Mouse (Mus musculus) liver, embryonic 12.5 days (tissue): ENCODE results near the gene Iqsec1. TPM values are rescaled to one million over a fixed set of nuclear protein-coding genes. Genes with fewer than 3 reads are reported as not detected.

Source experiments
- ATAC-seq: fragments of 200-750 bp; cut with Nextera tagmentation; 2 replicates; pipeline ENCODE4 v1.8.0; 2017; ENCODE audit warnings: moderate number of reproducible peaks, mild to moderate bottlenecking, moderate library complexity
- H3K27ac ChIP-seq: fragments of 300-500 bp; sonication (generic); 2 replicates; pipeline ENCODE4 v1.5.1; 2016; ENCODE audit warnings: mild to moderate bottlenecking
- H3K27me3 ChIP-seq: fragments of 300-500 bp; sonication (generic); replicated peaks from 2 replicates; pipeline ENCODE4 v1.6.1; 2016; ENCODE audit warnings: mild to moderate bottlenecking, moderate library complexity
- H3K36me3 ChIP-seq: fragments of 300-500 bp; sonication (generic); 2 replicates; pipeline ENCODE4 v1.6.1; 2016; ENCODE audit warnings: mild to moderate bottlenecking, moderate library complexity
- H3K4me1 ChIP-seq: fragments of 300-500 bp; sonication (generic); 2 replicates; pipeline ENCODE4 v1.6.1; 2016
- H3K4me2 ChIP-seq: fragments of 300-500 bp; sonication (generic); 2 replicates; pipeline ENCODE4 v1.6.1; 2016; ENCODE audit warnings: mild to moderate bottlenecking, moderate library complexity
- H3K4me3 ChIP-seq: fragments of 300-500 bp; sonication (generic); 2 replicates; pipeline ENCODE4 v1.5.1; 2016; ENCODE audit warnings: mild to moderate bottlenecking, moderate library complexity
- H3K9ac ChIP-seq: fragments of 300-500 bp; sonication (generic); 2 replicates; pipeline ENCODE4 v1.6.1; 2016; ENCODE audit warnings: mild to moderate bottlenecking, moderate library complexity
- H3K9me3 ChIP-seq: fragments of 300-500 bp; sonication (generic); replicated peaks from 2 replicates; pipeline ENCODE4 v1.6.1; 2016; ENCODE audit warnings: mild to moderate bottlenecking, moderate library complexity
- WGBS: fragments of 180-500 bp; shearing (Covaris S2); methylation state at CpG from one replicate; pipeline ENCODE4 v1.1.7; 2016; ENCODE audit not compliant: insufficient replicate concordance; 5-methylcytosine and 5-hydroxymethylcytosine counted together
- polyA plus RNA-seq: library from polyadenylated mRNA; unstranded; fragments of >200 nt; fragmentation: Nextera tagmentation; extraction: Ambion mirVana; gene quantifications from 2 replicates; pipeline ENCODE4 v1.2.1, GENCODE M21; 2016

Gene Iqsec1
- polyA plus RNA-seq, 1 experiment from 2014 or later = 3.9 TPM

DNA sequence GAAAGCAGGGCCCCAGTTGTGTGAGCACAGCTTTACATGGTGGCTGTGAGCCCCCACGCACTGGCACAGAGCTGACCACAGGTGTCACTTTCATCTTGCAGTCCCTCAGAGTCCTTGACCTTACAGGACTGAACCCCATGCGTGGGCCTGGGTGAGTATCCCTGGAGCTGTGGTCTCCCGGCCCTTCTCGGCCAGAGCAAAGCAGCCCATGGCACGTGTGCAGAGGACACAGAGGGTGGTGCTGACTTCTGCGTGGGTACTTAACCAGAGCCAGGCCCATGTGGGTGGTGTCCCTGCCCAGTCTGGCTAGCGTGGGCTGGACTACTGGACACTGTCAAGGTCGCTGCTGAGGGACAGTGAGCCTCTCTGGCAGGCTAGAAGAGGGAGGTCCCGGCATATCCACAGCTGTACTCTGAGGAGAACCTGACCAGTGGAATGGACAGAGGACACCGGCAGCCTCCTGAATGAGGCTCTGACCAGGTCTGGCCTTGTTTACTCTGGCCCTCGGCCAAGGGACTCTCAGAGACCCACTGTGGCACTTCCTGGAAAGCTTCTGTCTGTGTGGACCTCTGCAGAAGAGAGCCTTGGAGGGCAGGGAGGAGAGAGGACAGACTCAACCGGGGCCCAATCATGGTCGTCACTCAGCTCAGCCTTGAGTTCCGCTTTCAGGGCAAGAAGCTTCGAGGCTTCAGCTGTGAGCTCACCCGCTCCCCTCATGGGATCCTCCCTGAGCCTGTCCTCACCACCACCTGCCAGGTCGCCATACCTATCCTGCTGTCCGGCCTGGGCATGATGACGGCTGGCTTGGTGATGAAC lies 369.5 kb downstream of the Iqsec1 start:
- H3K4me2 ChIP-seq = peak overlapping the region; percentile 83
- ATAC-seq = peak; percentile 11; the same call in 1 of the 2 replicates

DNA sequence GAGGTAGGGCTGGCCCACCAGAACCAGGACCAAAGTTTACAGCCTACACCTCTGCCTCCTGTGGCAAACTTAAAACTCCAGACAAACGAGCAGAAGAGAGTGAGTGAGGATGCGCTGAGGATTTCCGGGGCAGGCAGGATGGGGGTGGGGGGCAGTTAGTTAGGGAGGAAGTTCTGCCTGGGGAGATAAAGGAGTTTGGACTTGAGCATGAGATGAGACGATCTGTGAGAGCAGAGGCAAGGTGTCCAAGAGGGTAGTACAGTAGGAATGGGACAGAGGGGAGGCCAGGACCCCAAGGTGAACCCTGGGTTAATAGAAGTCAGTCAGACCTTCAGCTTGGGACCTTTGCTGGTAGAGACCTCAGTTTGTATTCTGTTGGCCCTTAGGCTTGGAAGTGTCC lies 370.2 kb downstream of the Iqsec1 start:
- Histone ChIP-seq H3K9ac (peak overlapping the region; percentile 89), H3K4me3 (peak overlapping the region; percentile 68)
- 16% methylated on average over 4 of the region's 4 CpGs for WGBS

More for the DNA sequence above, 369.5 kb downstream of the Iqsec1 start:
- Histone ChIP-seq H3K4me3 (peak overlapping the region; percentile 68), H3K27me3 (no peaks in the 10 kb centered on the region), H3K9me3 (no peaks in the 10 kb centered on the region), H3K9ac (peak overlapping the region; percentile 89), H3K27ac (peak overlapping the region; percentile 99), H3K4me1 (peaks cover 96% of the 10 kb centered on the region), H3K36me3 (0 out of 2 replicates have a peak, but pooled peaks cover 3% of the 10 kb centered on the region)
- 26% methylated on average over 19 of the region's 19 CpGs for WGBS

DNA sequence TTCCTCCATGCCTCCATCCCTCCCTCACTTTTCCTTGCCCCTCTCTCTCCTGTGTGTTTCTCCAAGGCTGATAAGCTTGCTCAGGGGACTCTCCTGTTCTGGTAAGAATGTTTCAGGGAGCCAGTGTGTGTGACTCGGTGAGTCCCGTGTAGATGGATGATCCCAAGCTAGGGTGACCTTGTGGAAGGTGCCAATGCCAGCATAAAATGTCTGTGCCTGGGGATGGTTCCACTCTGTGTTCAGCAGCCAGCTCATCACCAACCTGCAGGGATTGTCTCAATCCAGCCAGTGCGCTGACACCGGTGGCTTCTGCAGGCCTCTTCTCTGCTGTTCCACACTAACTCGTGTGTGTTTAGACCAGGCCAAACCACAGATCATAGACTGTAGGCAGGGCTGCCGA lies 372.0 kb downstream of the Iqsec1 start:
- Histone ChIP-seq H3K9ac (no peak overlapping the region), H3K9me3 (no peaks in the 10 kb centered on the region), H3K4me1 (peaks cover 82% of the 10 kb centered on the region), H3K27ac (peak overlapping the region; percentile 99), H3K4me2 (peak overlapping the region; percentile 83; the same call in 1 of the 2 replicates), H3K4me3 (no peak overlapping the region), H3K27me3 (no peaks in the 10 kb centered on the region), H3K36me3 (0 out of 2 replicates have a peak, but pooled peaks cover 3% of the 10 kb centered on the region)
- no peak for ATAC-seq
- WGBS = 62% methylated on average over 6 of the region's 6 CpGs

More for the DNA sequence above, 370.2 kb downstream of the Iqsec1 start:
- peak; percentile 30; the same call in 1 of the 2 replicates for ATAC-seq
- Histone ChIP-seq H3K27me3 (no peaks in the 10 kb centered on the region), H3K9me3 (no peaks in the 10 kb centered on the region), H3K4me1 (peaks cover 94% of the 10 kb centered on the region), H3K4me2 (peak overlapping the region; percentile 83), H3K36me3 (0 out of 2 replicates have a peak, but pooled peaks cover 3% of the 10 kb centered on the region), H3K27ac (peak overlapping the region; percentile 99)

DNA sequence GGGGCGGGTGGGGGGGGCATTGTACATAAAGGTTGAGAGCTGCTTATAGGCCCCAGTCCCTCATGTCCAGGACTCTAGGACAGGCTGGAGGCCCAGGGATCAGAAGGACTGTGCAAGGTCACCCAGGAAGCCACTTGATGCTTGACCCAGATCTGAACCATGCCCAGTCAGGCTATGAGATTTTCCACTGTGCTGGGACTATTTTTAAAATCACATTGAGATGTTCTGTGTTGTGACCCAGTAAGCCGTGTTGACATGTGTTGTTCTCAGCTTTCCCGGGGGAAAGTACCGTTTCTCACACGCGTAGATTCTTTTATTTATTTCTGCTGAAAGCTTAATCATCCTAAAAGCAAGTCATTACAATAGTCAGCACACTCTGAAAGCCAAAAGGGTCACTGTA lies 372.5 kb downstream of the Iqsec1 start:
- H3K4me3 ChIP-seq = no peak overlapping the region
- 0 out of 2 replicates have a peak, but pooled peaks cover under 1% of the 10 kb centered on the region for H3K36me3 ChIP-seq
- no peaks in the 10 kb centered on the region for H3K27me3 ChIP-seq
- H3K27ac ChIP-seq = peak overlapping the region; percentile 99
- H3K9ac ChIP-seq = no peak overlapping the region
- H3K9me3 ChIP-seq = no peaks in the 10 kb centered on the region
- peaks cover 81% of the 10 kb centered on the region for H3K4me1 ChIP-seq
- 87% methylated on average over 6 of the region's 6 CpGs for WGBS
- ATAC-seq = no peak
- no peak overlapping the region for H3K4me2 ChIP-seq

DNA sequence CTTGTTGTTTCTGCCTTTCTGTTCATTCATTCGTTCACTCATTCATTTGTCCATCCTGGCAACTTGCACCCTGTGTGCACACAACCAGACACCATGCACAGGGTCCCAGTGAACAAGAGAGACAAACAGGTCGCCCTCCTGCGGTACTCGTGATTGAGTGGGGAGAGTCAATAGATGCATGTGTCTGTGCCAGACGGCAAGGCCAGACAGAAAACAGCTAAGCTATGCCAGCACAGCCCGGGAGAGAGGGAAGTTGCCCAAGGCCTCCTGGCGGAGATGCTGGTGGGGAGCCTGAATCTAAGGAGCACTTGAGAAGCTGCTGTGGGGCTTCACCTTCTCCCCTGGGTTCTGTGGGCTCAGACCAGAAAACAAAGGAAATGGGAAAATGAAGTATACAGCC lies 373.1 kb downstream of the Iqsec1 start:
- WGBS = 81% methylated on average over 7 of the region's 7 CpGs
- peaks cover 81% of the 10 kb centered on the region for H3K4me1 ChIP-seq
- H3K27me3 ChIP-seq = no peaks in the 10 kb centered on the region
- H3K4me2 ChIP-seq = no peak overlapping the region
- H3K4me3 ChIP-seq = no peak overlapping the region
- no peaks in the 10 kb centered on the region for H3K36me3 ChIP-seq
- H3K9me3 ChIP-seq = no peaks in the 10 kb centered on the region
- peak overlapping the region; percentile 38; the same call in 1 of the 2 replicates for H3K27ac ChIP-seq
- H3K9ac ChIP-seq = no peak overlapping the region
- no peak for ATAC-seq

DNA sequence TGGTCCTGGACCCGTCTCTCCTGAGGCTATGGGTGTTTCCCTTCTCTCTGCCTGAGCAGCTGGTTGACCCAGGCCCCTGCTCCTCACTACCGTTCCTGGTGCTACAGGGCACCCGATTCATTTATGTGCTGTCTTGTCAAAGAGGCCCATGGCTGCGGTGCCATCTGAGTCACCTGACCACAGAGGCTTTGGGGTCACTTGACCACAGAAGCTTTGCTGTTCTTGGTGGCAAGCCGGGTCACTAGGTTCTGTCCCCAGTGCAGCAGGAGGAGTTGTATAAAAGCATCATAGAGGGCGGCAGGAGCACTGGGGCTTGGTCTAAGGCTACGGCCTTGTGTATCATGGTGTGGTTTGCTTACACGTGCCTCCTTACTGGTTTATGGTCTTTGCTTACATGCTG lies 375.2 kb downstream of the Iqsec1 start:
- Histone ChIP-seq H3K36me3 (no peaks in the 10 kb centered on the region), H3K4me2 (no peak overlapping the region), H3K4me1 (peaks cover 81% of the 10 kb centered on the region), H3K9ac (no peak overlapping the region), H3K4me3 (no peak overlapping the region), H3K27ac (peak overlapping the region; percentile 15; the same call in 1 of the 2 replicates), H3K9me3 (no peaks in the 10 kb centered on the region), H3K27me3 (no peaks in the 10 kb centered on the region)
- no peak for ATAC-seq
- WGBS = 64% methylated on average over 8 of the region's 8 CpGs

DNA sequence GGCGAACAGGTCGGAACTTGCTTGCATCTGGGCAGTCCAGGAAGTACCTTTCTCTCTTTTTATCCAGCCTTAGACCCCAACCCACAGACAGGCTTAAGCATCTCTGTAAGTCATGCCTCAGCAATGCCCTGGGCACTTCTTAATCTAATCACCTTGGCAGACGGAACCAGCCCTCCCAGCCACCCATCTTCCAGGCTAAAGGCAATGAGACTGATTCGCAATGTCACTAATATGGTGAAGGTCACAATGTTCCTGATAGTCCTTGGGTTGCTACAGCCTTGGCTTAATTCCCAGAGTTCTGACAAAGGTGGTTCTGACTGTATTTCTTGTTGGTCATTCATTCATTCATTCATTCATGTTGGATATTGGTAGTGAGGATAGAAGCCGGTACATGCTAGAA lies 378.2 kb downstream of the Iqsec1 start:
- no peak overlapping the region for H3K9ac ChIP-seq
- H3K4me2 ChIP-seq = no peak overlapping the region
- H3K27ac ChIP-seq = no peak overlapping the region; the same call in 1 of the 2 replicates
- no peaks in the 10 kb centered on the region for H3K27me3 ChIP-seq
- no peak for ATAC-seq
- 86% methylated on average over 5 of the region's 5 CpGs for WGBS
- H3K4me1 ChIP-seq = peaks cover 81% of the 10 kb centered on the region
- H3K36me3 ChIP-seq = no peaks in the 10 kb centered on the region
- H3K9me3 ChIP-seq = no peaks in the 10 kb centered on the region
- no peak overlapping the region for H3K4me3 ChIP-seq

DNA sequence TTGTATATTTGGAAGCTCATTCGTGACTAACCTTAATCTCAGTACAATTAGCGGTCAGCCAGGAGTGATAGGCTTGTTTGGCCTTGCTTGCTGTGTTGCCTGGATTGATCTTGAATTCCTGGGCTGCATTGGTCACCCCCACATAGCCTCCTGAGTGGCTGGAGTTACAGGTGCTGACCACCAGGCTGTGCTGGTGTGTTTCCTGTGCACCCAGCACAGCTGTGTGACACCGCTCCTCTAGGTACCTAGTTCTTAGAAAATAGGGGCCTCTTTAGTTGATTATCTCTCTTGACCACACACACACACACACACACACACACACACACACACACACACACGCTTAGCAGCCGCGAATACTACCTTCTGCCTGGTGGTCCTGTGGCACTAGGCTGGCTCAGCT lies 380.3 kb downstream of the Iqsec1 start:
- Histone ChIP-seq H3K4me2 (peak overlapping the region; percentile 41), H3K9me3 (no peaks in the 10 kb centered on the region), H3K9ac (peak overlapping the region; percentile 52), H3K4me1 (peaks cover 85% of the 10 kb centered on the region), H3K4me3 (no peak overlapping the region), H3K27ac (peak overlapping the region; percentile 79), H3K36me3 (no peaks in the 10 kb centered on the region), H3K27me3 (no peaks in the 10 kb centered on the region)
- 18% methylated on average over 6 of the region's 6 CpGs for WGBS
- ATAC-seq = peak; percentile 77

DNA sequence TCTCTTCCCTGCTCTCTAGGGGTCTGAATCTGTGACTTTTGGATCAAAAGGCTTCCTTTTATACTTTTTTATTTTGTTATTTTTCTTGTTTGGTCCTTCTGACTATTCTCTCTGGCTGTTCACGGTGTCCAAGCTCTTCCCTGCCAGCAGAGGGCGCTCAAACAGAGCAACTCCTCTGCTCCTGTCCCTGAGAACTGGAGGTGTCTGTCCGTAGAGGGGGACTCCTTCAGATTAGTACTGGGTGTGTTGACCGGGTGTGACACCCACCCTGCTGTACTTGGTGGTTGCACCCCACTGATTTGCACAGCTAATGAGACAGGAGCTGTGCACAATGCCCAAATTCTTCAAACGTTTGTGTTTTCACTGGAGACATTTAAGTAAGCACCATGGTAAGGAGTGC lies 381.3 kb downstream of the Iqsec1 start:
- H3K9me3 ChIP-seq = no peaks in the 10 kb centered on the region
- 12% methylated on average over 5 of the region's 5 CpGs for WGBS
- H3K27me3 ChIP-seq = no peaks in the 10 kb centered on the region
- H3K4me2 ChIP-seq = peak overlapping the region; percentile 91
- peak overlapping the region; percentile 79 for H3K27ac ChIP-seq
- ATAC-seq = no peak
- peaks cover 87% of the 10 kb centered on the region for H3K4me1 ChIP-seq
- no peak overlapping the region for H3K4me3 ChIP-seq
- H3K36me3 ChIP-seq = no peaks in the 10 kb centered on the region
- H3K9ac ChIP-seq = peak overlapping the region; percentile 42; the same call in 1 of the 2 replicates

DNA sequence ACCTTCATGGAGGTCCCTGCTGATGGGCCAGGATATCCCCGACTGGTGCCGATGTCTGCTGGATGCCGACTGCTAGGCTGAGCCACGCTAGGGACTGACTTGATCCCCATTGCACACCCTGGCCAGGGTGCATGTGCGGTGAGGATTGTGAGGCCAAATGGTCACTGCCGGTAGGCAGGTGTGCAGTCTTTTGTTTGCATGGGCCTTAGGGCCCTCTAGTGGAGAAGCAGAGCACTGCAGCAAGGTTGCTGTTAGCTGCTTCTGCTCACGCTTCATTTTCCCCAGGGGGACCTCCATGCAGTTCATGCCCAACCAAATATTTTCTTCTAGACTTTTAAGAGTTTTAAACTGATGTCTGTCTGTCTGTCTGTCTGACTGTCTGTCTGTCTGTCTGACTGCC lies 381.9 kb downstream of the Iqsec1 start:
- no peaks in the 10 kb centered on the region for H3K9me3 ChIP-seq
- no peak overlapping the region; the same call in 1 of the 2 replicates for H3K9ac ChIP-seq
- H3K27ac ChIP-seq = peak overlapping the region; percentile 79
- no peaks in the 10 kb centered on the region for H3K27me3 ChIP-seq
- no peak for ATAC-seq
- 21% methylated on average over 7 of the region's 7 CpGs for WGBS
- no peak overlapping the region for H3K4me3 ChIP-seq
- peak overlapping the region; percentile 91 for H3K4me2 ChIP-seq
- H3K36me3 ChIP-seq = no peaks in the 10 kb centered on the region
- peaks cover 90% of the 10 kb centered on the region for H3K4me1 ChIP-seq
